31 mouse cellular contexts compared by ENCODE assay signal in the genomic region with DNA sequence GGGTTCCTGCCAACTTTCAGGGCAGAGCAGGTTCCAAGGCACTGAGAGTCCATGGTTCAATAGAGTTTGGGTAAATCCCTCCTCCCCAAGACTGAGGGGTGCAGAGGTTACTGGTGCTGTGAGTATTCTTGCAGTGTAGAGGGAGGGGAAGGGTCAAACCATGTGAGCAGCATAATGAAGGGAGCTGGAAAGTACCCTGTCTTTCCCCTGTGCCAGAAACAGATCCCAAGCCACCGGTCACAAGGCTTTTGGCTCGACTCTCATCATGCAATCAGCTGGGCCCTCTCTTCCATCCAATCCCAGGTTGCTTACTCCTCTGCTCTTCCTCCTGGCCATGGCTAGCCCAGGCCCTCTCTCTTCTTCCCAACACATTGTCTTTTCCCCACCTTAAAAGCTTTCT.
"Had no signal": no experiment of that assay in that cellular context is flagged by ENCODE, and none has a peak within 500 bp of the region (broad histone marks: within the 10 kb centered on the region; RNA-seq: fewer than 3 reads in every experiment).

No protein-coding gene starts in this region.

- H3K27me3 ChIP-seq: limb, embryonic 13.5 days; liver, embryonic 12.5 days; liver, embryonic 13.5 days; liver, embryonic 15.5 days; lung, embryonic 15.5 days had no signal

- H3K36me3 ChIP-seq: limb, embryonic 10.5 days; limb, embryonic 12.5 days; limb, embryonic 13.5 days; limb, embryonic 15.5 days; liver, embryonic 12.5 days; liver, embryonic 13.5 days; liver, embryonic 15.5 days; lung, embryonic 15.5 days; midbrain, embryonic 10.5 days; midbrain, embryonic 12.5 days; midbrain, embryonic 13.5 days; midbrain, embryonic 15.5 days had no signal

- H3K9me3 ChIP-seq: limb, embryonic 15.5 days; liver, embryonic 15.5 days; lung, embryonic 15.5 days; midbrain, embryonic 15.5 days had no signal

- ATAC-seq: liver, embryonic 12.5 days; liver, postnatal 0 days; lung, postnatal 0 days; midbrain, embryonic 13.5 days; midbrain, embryonic 15.5 days; midbrain, embryonic 16.5 days had no signal

- H3K4me2 ChIP-seq: limb, embryonic 12.5 days; limb, embryonic 13.5 days; limb, embryonic 15.5 days; liver, embryonic 11.5 days; liver, embryonic 12.5 days; liver, embryonic 13.5 days; liver, embryonic 15.5 days; lung, embryonic 14.5 days; lung, embryonic 15.5 days; midbrain, embryonic 11.5 days; midbrain, embryonic 12.5 days; midbrain, embryonic 13.5 days; midbrain, embryonic 15.5 days had no signal

- DNase-seq: left cerebral cortex, postnatal 4 days; liver; liver, embryonic 13.5 days; liver, postnatal 0 days; lung, adult 18-20 months; lung, adult 2 months; lung, embryonic 14.5 days; lung, postnatal 10 days; lung, postnatal 14 days; lung, postnatal 36 days; lung, postnatal 4 days; midbrain, embryonic 14.5 days had no signal

- H3K27ac ChIP-seq: limb, embryonic 10.5 days; limb, embryonic 12.5 days; limb, embryonic 13.5 days; limb, embryonic 15.5 days; liver, embryonic 12.5 days; liver, embryonic 13.5 days; liver, embryonic 14.5 days; liver, embryonic 15.5 days; lung, embryonic 15.5 days; macrophage; midbrain, embryonic 10.5 days; midbrain, embryonic 12.5 days; midbrain, embryonic 13.5 days; midbrain, embryonic 15.5 days had no signal

- H3K4me1 ChIP-seq: limb, embryonic 10.5 days; limb, embryonic 12.5 days; limb, embryonic 13.5 days; limb, embryonic 15.5 days; liver, embryonic 12.5 days; liver, embryonic 13.5 days; liver, embryonic 15.5 days; lung, embryonic 15.5 days; megakaryocyte, embryonic 14.5 days; midbrain, embryonic 13.5 days; midbrain, embryonic 15.5 days had no signal

- H3K9ac ChIP-seq: limb, embryonic 12.5 days; limb, embryonic 13.5 days; limb, embryonic 15.5 days; liver, embryonic 12.5 days; liver, embryonic 13.5 days; liver, embryonic 14.5 days; liver, embryonic 15.5 days; liver, postnatal 0 days; lung, embryonic 14.5 days; lung, embryonic 15.5 days; midbrain, embryonic 12.5 days; midbrain, embryonic 13.5 days; midbrain, embryonic 15.5 days had no signal

- H3K4me3 ChIP-seq: limb, embryonic 10.5 days; limb, embryonic 12.5 days; limb, embryonic 13.5 days; limb, embryonic 15.5 days; liver, embryonic 12.5 days; liver, embryonic 13.5 days; liver, embryonic 15.5 days; lung, embryonic 15.5 days; megakaryocyte, embryonic 14.5 days; midbrain, embryonic 10.5 days; midbrain, embryonic 12.5 days; midbrain, embryonic 13.5 days; midbrain, embryonic 15.5 days; myocyte had no signal
